Mouse (Mus musculus): ENCODE data around the gene Ftsj1.

Gene Ftsj1

GRCm38 (mm10) chrX:8192640-8193418, 59.4 kb downstream of the Ftsj1 start:
- Histone ChIP-seq H3K36me3 (ENCODE audit: insufficient read depth, low read length) (peaks cover 20% of the 10 kb centered on the region), H3K4me1 (replicated peaks; ENCODE audit: low read depth, low read length) (peaks cover 31% of the 10 kb centered on the region), H3K27me3 (ENCODE audit: insufficient read depth, low read length) (no peaks in the 10 kb centered on the region), H3K9me3 (ENCODE audit: low read length) (no peaks in the 10 kb centered on the region), H3K4me3 (replicated peaks; ENCODE audit: low read length) (peak overlapping the region; percentile 80)
- TF ChIP-seq CTCF (conservative IDR thresholded peaks at IDR 0.05; ENCODE audit: low read length) = no peak
- TF ChIP-seq NANOG (IDR thresholded peaks at IDR 0.05; ENCODE audit: borderline replicate concordance, low read length) = no peak
- TF ChIP-seq POU5F1 (IDR thresholded peaks at IDR 0.05; ENCODE audit: borderline replicate concordance, low read length) = no peak

DNA sequence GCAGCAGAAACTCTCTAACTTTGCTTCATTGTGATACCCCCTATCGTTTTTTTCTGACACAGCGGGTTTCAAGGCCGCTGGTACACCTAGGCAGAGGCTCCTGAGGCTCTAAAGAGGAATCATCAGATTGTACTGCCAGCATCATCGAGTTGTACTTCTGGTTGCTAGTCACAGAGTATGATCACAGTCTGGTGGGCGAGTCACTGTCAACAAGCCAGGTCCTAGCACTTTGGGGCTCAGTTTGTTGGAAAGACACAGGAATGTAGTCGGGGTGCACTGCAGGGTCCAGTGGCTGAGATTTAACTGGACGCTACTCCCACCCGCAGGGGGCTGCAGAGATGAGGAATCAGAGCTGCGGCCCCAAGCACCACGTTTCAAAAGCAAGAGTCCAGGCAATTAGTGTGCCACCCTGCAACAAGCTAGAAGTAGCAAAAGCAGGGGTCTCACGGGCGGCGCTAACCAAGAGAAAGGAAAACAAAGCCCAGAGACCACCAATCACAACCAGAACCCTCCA, 60.0 kb downstream of the Ftsj1 start:
- peaks cover 25% of the 10 kb centered on the region for H3K4me1 ChIP-seq (replicated peaks; ENCODE audit: low read depth, low read length)
- TF ChIP-seq CTCF (conservative IDR thresholded peaks at IDR 0.05; ENCODE audit: low read length) = no peak
- TF ChIP-seq NANOG (IDR thresholded peaks at IDR 0.05; ENCODE audit: borderline replicate concordance, low read length) = no peak
- no peak for TF ChIP-seq POU5F1 (IDR thresholded peaks at IDR 0.05; ENCODE audit: borderline replicate concordance, low read length)

More for the DNA sequence above, 60.0 kb downstream of the Ftsj1 start:
- Histone ChIP-seq H3K27me3 (ENCODE audit: insufficient read depth, low read length) (no peaks in the 10 kb centered on the region), H3K36me3 (ENCODE audit: insufficient read depth, low read length) (peaks cover 21% of the 10 kb centered on the region), H3K4me3 (replicated peaks; ENCODE audit: low read length) (peak overlapping the region; percentile 80), H3K9me3 (ENCODE audit: low read length) (no peaks in the 10 kb centered on the region)
